Mouse (Mus musculus) kidney, adult 2 months (tissue): ENCODE measurements at regions not wholly inside any gene's neighbourhood (a gene's known extent, or its start where the extent isn't known, plus 50 kb on each side); places are given as distances from the start of the nearest gene placed in this dataset.

Experiments used
- CTCF ChIP-seq: fragments of 200-500 bp; conservative IDR thresholded peaks from 2 replicates; pipeline ENCODE4 v1.5.1; 2011; ENCODE audit warnings: low read depth, mild to moderate bottlenecking, control low read depth, low read length, moderate library complexity, mixed read lengths; ENCODE audit not compliant: insufficient read depth, insufficient read length
- POLR2A ChIP-seq: fragments of 200-500 bp; IDR thresholded peaks from one replicate; pipeline ENCODE4 v1.6.1; 2011; ENCODE audit warnings: low read depth, low read length, control low read depth

- TF ChIP-seq POLR2A (no peak), CTCF (no peak)
Observed at GRCm38 (mm10) chr14:103401983-103402382, 55.4 kb upstream of the Mycbp2 start.
